Mouse (Mus musculus) 416B (cell line): Measurements from ENCODE around the gene Pter.

Source experiments
- DNase-seq: peaks from one replicate; pipeline ENCODE4 v3.0.0; 2011; ENCODE audit warnings: low read depth

The Pter gene

DNA sequence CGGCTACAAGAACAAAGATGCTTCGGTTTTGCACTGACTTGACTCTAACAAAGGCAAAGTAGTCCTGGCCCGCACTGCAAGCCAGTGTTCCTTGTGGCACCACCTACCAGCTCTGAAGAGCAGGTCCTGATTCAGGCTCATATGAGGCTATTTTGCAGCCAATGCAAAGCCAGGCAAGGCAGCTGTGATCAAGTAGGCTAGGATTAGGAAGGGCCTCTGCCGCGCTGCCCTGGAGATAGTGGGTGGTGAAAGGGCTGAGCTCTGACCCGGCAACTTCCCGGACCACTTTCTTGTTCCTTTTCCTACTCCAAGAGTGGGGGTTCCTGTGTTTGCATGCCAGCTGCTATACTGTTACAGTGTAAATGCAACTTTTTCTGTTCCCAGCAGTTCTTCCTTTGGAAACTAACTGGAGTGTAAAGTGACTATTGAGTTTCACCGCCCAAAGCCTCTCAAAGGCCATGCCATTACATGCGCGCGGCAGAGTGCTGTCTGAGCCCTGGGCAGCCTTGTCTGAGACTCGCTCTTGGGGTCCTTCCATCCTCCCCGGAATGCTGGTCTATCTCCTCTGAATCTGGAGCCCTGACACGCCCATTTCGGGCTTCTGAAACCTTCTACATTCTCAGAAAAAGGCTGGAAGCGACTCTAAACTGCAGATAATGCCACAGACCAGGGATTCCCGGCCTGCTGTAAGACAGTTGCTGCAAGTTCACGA lies 85.6 kb downstream of the Pter start:
- DNase-seq = no peak

- DNase-seq = no peak
Observed at GRCm38 (mm10) chr2:13010030-13010459, 86.2 kb downstream of the Pter start.

- DNase-seq = no peak
Observed at GRCm38 (mm10) chr2:13010460-13011341, 86.9 kb downstream of the Pter start.

GRCm38 (mm10) chr2:13011472-13011871 lies 87.6 kb downstream of the Pter start, which contains the start of gene C1ql3:
Gene C1ql3, minus strand, starts transcription at chr2:13011806.
- DNase-seq = no peak

GRCm38 (mm10) chr2:13011973-13012372 lies 88.1 kb downstream of the Pter start:
- no peak for DNase-seq

DNA sequence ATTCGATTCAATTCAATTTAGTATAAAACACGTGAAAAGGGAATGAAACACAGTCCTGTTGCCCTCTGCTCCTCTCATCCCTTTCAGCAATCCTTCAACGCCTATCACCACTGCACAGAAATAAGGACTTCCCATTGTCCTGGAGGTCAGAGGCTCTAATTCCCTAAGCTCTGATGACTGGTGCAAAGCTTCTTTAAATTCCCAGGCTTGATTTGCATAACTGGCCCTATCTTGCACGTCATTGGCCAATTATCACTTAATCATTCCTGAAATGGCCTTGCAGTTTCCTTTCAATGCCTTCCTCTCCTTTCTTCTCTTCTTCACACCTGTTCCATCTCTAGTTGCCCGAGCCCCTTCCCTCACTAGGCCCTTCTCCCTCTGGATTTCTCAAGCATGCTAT lies 94.5 kb downstream of the Pter start:
- no peak for DNase-seq

DNA sequence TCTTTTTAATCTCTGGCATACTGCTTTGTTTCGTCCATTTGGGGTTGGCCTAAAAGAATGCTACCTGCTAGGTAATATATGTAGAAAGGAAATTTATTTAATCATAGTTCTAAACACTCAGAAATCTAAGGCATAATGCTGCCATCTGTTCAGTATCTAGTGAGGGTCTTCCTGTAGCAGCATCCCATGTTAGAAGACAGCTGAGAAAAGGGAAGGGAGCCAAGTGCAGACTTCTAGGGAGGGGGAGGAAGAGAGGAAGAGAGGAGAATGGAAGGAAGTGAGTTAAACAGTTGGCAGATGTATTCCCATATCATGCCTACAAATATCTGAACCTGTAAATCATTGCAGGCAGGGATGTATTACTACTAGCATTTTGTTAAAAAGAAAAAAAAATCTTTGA lies 95.0 kb downstream of the Pter start:
- no peak for DNase-seq

- no peak for DNase-seq
Observed at GRCm38 (mm10) chr2:13038772-13039171, 114.9 kb downstream of the Pter start.

- peak; percentile 7 for DNase-seq
Observed at GRCm38 (mm10) chr2:13039785-13040184, 115.9 kb downstream of the Pter start.

DNA sequence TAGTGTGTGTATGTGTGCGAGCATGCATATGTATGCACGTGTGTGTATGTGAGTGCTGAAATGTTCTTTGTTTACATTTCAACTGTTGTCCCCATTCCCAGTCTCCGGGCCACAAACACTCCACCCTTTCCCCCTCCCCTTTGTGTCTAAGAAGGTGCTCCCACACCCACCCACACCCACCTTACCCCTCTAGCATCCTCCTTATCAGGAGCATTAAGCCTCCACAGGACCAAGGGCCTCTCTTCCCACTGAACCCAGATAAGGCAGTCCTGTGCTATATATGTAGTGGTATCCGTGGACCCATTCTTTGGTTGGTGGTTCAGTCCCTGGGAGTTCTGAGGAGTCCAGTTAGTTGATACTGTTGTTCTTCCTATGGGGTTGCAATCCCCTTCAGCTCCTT lies 120.7 kb downstream of the Pter start:
- DNase-seq = no peak

DNA sequence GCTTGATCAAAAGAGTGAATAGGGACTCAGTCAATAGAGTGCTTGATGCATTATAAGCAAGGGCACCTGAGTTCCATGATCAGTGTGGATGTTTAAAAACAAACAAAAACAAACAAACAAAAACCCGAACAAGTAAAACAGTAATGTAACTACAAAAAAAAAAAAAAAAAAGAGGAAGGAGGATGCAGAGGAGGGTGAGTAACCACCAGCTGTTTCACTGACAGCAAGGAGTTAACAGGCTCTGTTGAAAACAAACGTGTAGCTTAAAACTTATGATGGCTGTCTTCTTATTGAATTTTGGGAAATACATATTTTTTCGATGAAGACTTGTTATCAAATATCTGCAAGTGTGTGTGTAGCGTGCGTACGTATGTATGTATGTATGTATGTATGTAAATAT lies 124.8 kb downstream of the Pter start:
- no peak for DNase-seq
